Comparison of ENCODE assay signal across 9 mouse cellular contexts in genomic region chr6:115519275-115519699, GRCm38 (mm10). TPM values are rescaled to one million over a fixed set of nuclear protein-coding genes. Genes with fewer than 3 reads are reported as not detected.
A peak's percentile ranks its signal among the peaks of the same experiment; 100 is the strongest.
DNase-seq lines count a peak whose midpoint lies in the region; ATAC-seq and TF ChIP-seq lines count a peak whose summit lies in the region.
"Had no signal": no experiment of that assay in that cellular context is flagged by ENCODE, and none has a peak within 500 bp of the region (broad histone marks: within the 10 kb centered on the region; RNA-seq: fewer than 3 reads in every experiment).

No protein-coding gene starts in this region.

- H3K27ac ChIP-seq in CH12.LX (ENCODE audit: insufficient read depth, low read depth) = no peak overlapping the region
- peak overlapping the region; percentile 41 for H3K27ac ChIP-seq in intestine, postnatal 0 days (ENCODE audit: low read depth, low read length)
- no peak overlapping the region for H3K27ac ChIP-seq in forebrain, embryonic 11.5 days (ENCODE audit: low read depth, low read length)
- H3K27ac ChIP-seq in heart, embryonic 10.5 days = no peak overlapping the region

- in situ Hi-C loops in CH12.LX (cut with MboI; ENCODE audit: low pct_ligation_motif_present, low pct_unique_long_range_greater_than_20kb, low sequenced_read_pairs) = no loop called here

- WGBS in intestine, postnatal 0 days = 31% methylated on average over 12 of the region's 12 CpGs
- WGBS in forebrain, embryonic 11.5 days = 81% methylated on average over 12 of the region's 12 CpGs
- whole genome bisulfite sequencing in heart, embryonic 10.5 days = 80% methylated on average over 12 of the region's 12 CpGs

- no peak for TF ChIP-seq RAD21 in CH12.LX (IDR thresholded peaks at IDR 0.05; ENCODE audit: low read depth, low read length)

- TF ChIP-seq EP300 in CH12.LX (IDR thresholded peaks at IDR 0.05; ENCODE audit: low read length) = peak; percentile 11; the same call in 1 of the 2 replicates

- no peak for TF ChIP-seq POLR2A in CH12.LX (IDR thresholded peaks at IDR 0.05; ENCODE audit: low read depth, low read length)

- peak; percentile 85 for ATAC-seq in intestine, postnatal 0 days
- no peak for ATAC-seq in forebrain, embryonic 11.5 days (replicated peaks; ENCODE audit: low FRiP score)

- no peak overlapping the region for H3K4me3 ChIP-seq in CH12.LX (replicated peaks in 1 of 3; ENCODE audit: low read depth in 2 of 3, low read length in 2 of 3, poor library complexity in 1 of 3)
- H3K4me3 ChIP-seq in intestine, postnatal 0 days (ENCODE audit: low read depth, low read length) = no peak overlapping the region
- no peak overlapping the region for H3K4me3 ChIP-seq in forebrain, embryonic 11.5 days (ENCODE audit: low read depth, low read length)
- no peak overlapping the region for H3K4me3 ChIP-seq in heart, embryonic 10.5 days

- peak overlapping the region; percentile 1; the same call in 1 of the 2 replicates for H3K4me2 ChIP-seq in CH12.LX (ENCODE audit: insufficient read depth, low read depth, poor library complexity, severe bottlenecking)
- peak overlapping the region; percentile 48 for H3K4me2 ChIP-seq in intestine, postnatal 0 days (replicated peaks; ENCODE audit: low read depth)
- H3K4me2 ChIP-seq in forebrain, embryonic 11.5 days (ENCODE audit: low read depth, low read length, severe bottlenecking) = no peak overlapping the region

- no peaks in the 10 kb centered on the region for H3K27me3 ChIP-seq in CH12.LX (replicated peaks)
- H3K27me3 ChIP-seq in intestine, postnatal 0 days (replicated peaks; ENCODE audit: control insufficient read depth, insufficient read depth, low read length) = no peaks in the 10 kb centered on the region
- H3K27me3 ChIP-seq in forebrain, embryonic 11.5 days (ENCODE audit: control insufficient read depth, insufficient read depth, low read length) = no peaks in the 10 kb centered on the region
- H3K27me3 ChIP-seq in heart, embryonic 10.5 days (ENCODE audit: insufficient read depth, poor library complexity, severe bottlenecking) = peaks cover 36% of the 10 kb centered on the region

- peaks cover 22 to 72% of the 10 kb centered on the region in 2 experiments for H3K4me1 ChIP-seq in CH12.LX (ENCODE audit: control insufficient read depth in 1 of 2, insufficient read depth in 2 of 2)
- H3K4me1 ChIP-seq in intestine, postnatal 0 days (replicated peaks; ENCODE audit: control insufficient read depth, insufficient read depth, low read length) = peaks cover 14% of the 10 kb centered on the region; the same call in 1 of the 2 replicates
- H3K4me1 ChIP-seq in forebrain, embryonic 11.5 days (replicated peaks; ENCODE audit: control insufficient read depth, insufficient read depth, low read length) = no peaks in the 10 kb centered on the region
- peaks cover 17% of the 10 kb centered on the region; the same call in 1 of the 2 replicates for H3K4me1 ChIP-seq in heart, embryonic 10.5 days

- dilution Hi-C loops in CH12.LX (cut with MboI; ENCODE audit: extremely low pct_ligation_motif_present, extremely low pct_unique_long_range_greater_than_20kb, low sequenced_read_pairs) = no loop called here

- H3K9ac ChIP-seq in CH12.LX (ENCODE audit: insufficient read depth, low read depth) = no peak overlapping the region
- H3K9ac ChIP-seq in intestine, postnatal 0 days (ENCODE audit: low read depth, low read length) = no peak overlapping the region
- H3K9ac ChIP-seq in forebrain, embryonic 11.5 days (ENCODE audit: low read length) = no peak overlapping the region

- no peaks in the 10 kb centered on the region for H3K36me3 ChIP-seq in CH12.LX (replicated peaks in 1 of 2; ENCODE audit: control insufficient read depth in 1 of 2, insufficient read depth in 1 of 2, low read length in 1 of 2)
- no peaks in the 10 kb centered on the region for H3K36me3 ChIP-seq in intestine, postnatal 0 days (ENCODE audit: control insufficient read depth, insufficient read depth)
- no peaks in the 10 kb centered on the region for H3K36me3 ChIP-seq in forebrain, embryonic 11.5 days (ENCODE audit: control insufficient read depth, insufficient read depth, low read length)
- H3K36me3 ChIP-seq in heart, embryonic 10.5 days = no peaks in the 10 kb centered on the region

- TF ChIP-seq CTCF in CH12.LX (conservative IDR thresholded peaks at IDR 0.05 in 1 of 2, IDR thresholded peaks at IDR 0.05 in 1 of 2; ENCODE audit: low read depth in 2 of 2, low read length in 2 of 2) = no peak
- no peak for TF ChIP-seq CTCF in intestine, postnatal 0 days (IDR thresholded peaks at IDR 0.05; ENCODE audit: low read depth)

- H3K79me2 ChIP-seq in CH12.LX (replicated peaks; ENCODE audit: control insufficient read depth, extremely low read depth, insufficient read depth, poor library complexity, severe bottlenecking) = no peaks in the 10 kb centered on the region

- H3K9me3 ChIP-seq in CH12.LX (replicated peaks; ENCODE audit: low read length) = no peaks in the 10 kb centered on the region
- H3K9me3 ChIP-seq in intestine, postnatal 0 days (ENCODE audit: control insufficient read depth) = no peaks in the 10 kb centered on the region
- no peaks in the 10 kb centered on the region for H3K9me3 ChIP-seq in forebrain, embryonic 11.5 days (ENCODE audit: control insufficient read depth, low read length)
- H3K9me3 ChIP-seq in heart, embryonic 10.5 days = no peaks in the 10 kb centered on the region

- peak; percentile 97 for DNase-seq in heart, adult 11 months
- DNase-seq in heart, adult 8-10 months (ENCODE audit: low spot score) = no peak
- peak; percentile 56 for DNase-seq in CH12.LX (ENCODE audit: extremely low read depth)
- peak; percentile 66 to 84 for DNase-seq in monocyte, adult 2 months (ENCODE audit: low read depth in 1 of 2, low spot score in 2 of 2)
- DNase-seq in forebrain, embryonic 11.5 days (ENCODE audit: low spot score) = no peak
- no peak for DNase-seq in heart, embryonic 10.5 days (ENCODE audit: low spot score)
- DNase-seq in urinary bladder, adult 18-20 months (ENCODE audit: low spot score in 2 of 2) = no peak
- DNase-seq: right cerebral cortex, postnatal 14 days had no signal

TF ChIP-seq in CH12.LX, 34 proteins besides CTCF, POLR2A, EP300 and RAD21:
- TF ChIP-seq CHD1 (IDR thresholded peaks at IDR 0.05; ENCODE audit: low read depth, low read length) (no peak), TCF12 (IDR thresholded peaks at IDR 0.05; ENCODE audit: low read depth, low read length) (0 out of 2 replicates have a peak, but pooled peaks have one; percentile 3), RCOR1 (conservative IDR thresholded peaks at IDR 0.05; ENCODE audit: low read depth, low read length) (no peak), ZNF384 (IDR thresholded peaks at IDR 0.05; ENCODE audit: low read depth, low read length) (no peak), USF1 (IDR thresholded peaks at IDR 0.05; ENCODE audit: low read depth, low read length) (no peak)

RNA-seq across cellular contexts. Expression of gene Tsen2, which starts 25.2 kb away (rescaled TPM):
- 10 to 100 TPM in 1 of 4 experiments, 1 to 10 TPM in 3; 7.5 to 12.0 (median 7.6) TPM for total RNA-seq in heart, adult 8-10 months (2022)
- total RNA-seq in CH12.LX (2012; rRNA removed) (17.2 and 18.4 TPM in 2 replicates), CH12.LX (2014; rRNA removed) (18.2 and 20.4 TPM in 2 replicates)
- 30.1 and 33.8 TPM in 2 replicates for polyA plus RNA-seq in CH12.LX (2012; ENCODE audit: insufficient read length, low read depth)
- 5.8 and 6.3 TPM in 2 replicates for polyA plus RNA-seq in intestine, postnatal 0 days (2015; fragmentation: Nextera tagmentation; extraction: Ambion mirVana)
- 33.8 and 34.6 TPM in 2 replicates for polyA plus RNA-seq in forebrain, embryonic 11.5 days (2014; fragmentation: Nextera tagmentation; extraction: Ambion mirVana)
- polyA plus RNA-seq in heart, embryonic 10.5 days (2016; fragmentation: Nextera tagmentation; extraction: Ambion mirVana) = 27.0 and 29.0 TPM in 2 replicates

Comparison
In these comparisons a context has a peak if more than half of its experiments do, and no peak if none do; other contexts are left out.
1. DNase-seq: peak in heart, adult 11 months (single experiment), CH12.LX (single experiment) and monocyte, adult 2 months (2 of 2); none in heart, adult 8-10 months (single experiment), forebrain, embryonic 11.5 days (single experiment), heart, embryonic 10.5 days (single experiment) and urinary bladder, adult 18-20 months (0 of 2).